Mouse (Mus musculus): ENCODE results near the gene Tgm1.

The Tgm1 gene

DNA sequence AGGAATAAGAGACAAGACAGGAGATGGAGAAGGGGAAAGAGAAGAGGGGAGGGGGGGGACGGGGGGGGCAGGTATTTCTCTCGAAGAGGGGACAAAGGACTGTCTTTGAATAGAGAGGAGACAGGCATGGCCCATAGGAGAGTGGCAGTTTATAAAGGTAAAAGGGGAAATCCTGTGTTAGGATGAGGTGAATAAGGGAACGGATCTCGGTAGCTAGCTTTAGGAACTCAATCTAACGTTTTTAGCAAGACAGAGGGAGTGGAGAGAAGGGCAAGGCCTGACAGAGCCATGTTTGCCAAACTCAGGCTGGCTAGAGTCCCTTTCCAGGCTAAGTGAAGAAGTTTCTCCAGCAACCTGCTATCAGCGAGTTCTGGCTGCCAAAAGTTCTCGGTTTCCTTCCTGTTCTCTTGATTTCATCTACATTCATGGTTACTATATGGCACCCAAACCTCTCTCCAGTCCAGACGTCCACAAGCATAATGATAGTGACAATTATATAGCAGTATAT lies 8.8 kb upstream of the Tgm1 start:
- no peak for DNase-seq

DNA sequence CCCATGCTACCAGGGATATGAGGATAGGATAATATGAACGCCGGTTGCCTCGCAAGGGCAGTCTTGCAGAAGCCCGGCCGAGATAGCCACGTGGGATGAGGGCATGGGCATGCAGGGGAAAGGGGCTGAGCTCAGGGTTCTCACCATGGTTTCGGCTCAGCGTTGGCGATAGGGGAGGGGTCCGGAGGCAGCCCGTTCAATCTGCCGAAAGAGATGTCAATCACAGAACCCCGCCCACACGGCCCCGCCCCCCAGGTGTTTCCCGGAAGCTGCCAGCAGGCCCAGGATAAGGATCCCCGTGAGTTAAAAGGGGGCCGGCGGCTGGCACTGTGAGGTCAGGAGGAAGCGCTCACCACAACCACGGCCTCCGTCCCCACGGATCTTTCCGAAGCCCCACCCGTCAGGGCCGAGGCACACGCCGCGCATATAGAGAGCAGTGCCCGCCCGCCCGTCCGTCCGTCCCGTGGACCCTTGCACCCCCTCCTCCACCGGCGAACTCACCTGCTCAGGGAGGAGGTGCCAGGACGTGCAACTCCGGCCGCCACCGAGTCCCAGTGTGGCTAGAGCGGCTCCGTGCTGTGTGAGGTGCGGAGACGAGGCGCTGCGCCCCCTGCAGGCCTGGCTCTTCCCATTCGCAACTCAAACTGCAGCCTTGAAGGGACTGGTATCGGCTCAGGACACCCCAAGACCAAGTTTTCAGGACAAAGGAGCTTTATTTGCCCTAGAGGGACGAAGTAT lies 8.1 kb upstream of the Tgm1 start, which contains the start of gene Rabggta:
Gene Rabggta (minus strand): TSS at position 564 of the 738 bp plus-strand sequence.
- peak; percentile 94 for DNase-seq

DNA sequence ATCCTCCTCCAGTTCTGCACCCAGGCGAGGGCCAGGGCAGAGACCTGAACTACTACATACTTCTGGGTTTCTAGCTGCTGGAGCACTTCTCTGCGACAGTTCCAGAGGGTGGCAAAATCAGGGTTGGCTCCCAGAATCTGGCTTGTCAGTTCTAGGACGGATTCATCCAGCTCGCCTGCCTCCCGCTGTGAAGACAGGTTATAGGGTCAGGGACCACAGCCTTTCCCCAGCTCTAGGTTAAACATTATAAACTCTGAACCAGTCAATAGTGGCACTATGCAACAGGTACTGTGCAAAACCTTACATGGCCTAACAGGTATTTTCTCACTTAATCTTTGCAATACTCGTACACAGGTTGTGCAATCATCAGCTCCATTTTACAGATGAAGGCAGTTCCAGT lies 7.3 kb upstream of the Tgm1 start:
- peak; percentile 52 for DNase-seq

DNA sequence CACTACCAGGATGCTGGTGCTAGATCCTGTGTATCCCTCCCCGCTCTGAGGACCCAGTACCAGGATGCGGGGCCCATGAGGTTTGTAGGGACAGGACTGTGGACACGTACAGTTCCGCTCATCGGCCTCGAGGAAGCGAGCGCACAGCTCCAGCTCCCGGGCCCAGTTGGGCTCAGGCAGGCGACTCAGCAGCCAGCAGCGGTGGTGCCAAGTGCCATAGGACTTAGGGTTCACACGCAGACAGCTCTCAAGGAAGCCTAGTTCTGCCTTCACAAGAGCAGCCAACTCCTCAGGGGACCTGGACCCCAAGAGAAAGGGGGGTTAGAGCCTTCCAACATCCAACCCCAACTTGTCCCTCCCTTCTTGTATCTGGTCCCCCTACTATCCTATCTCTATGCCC lies 6.9 kb upstream of the Tgm1 start:
- DNase-seq = peak; percentile 40

DNA sequence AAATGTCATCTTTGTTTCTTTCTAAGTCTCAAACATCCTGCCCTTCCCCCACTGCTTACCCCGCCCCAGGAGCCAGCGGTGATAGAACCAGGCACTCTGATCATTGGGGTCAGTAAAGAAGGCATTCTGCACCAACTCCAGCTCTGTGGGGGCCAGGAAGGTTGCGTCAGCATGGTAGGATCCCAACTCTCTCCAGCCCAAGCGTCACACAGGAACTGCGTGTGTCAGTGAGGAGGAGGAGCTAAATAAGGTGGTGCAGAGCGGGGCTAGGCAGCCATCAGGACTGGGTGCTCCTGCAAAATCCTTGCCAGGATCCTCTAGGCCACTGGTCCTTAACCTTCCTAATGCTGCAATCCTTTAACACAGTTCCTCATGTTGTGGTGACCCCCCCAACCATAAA lies 6.0 kb upstream of the Tgm1 start:
- DNase-seq = no peak

DNA sequence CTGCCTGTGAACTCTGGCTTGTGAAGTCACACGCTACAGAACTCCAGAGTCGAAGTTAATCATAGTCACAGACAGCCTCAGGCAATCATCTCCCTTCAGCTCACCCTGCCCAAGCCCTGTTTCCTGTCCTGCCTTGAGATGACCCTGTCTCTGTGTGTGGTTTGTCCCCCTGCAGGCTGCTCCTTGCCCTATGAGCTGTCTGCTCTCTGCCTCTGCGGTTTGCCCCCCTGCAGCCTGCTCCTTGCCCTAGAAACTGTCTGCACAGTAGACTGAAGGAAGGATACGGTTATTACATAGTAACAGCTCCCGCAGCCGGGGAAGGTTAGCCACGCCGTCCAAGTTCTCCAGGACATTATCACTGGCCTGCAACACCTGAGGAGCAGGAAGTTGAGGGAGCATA lies 3.2 kb upstream of the Tgm1 start:
- peak; percentile 58 for DNase-seq

DNA sequence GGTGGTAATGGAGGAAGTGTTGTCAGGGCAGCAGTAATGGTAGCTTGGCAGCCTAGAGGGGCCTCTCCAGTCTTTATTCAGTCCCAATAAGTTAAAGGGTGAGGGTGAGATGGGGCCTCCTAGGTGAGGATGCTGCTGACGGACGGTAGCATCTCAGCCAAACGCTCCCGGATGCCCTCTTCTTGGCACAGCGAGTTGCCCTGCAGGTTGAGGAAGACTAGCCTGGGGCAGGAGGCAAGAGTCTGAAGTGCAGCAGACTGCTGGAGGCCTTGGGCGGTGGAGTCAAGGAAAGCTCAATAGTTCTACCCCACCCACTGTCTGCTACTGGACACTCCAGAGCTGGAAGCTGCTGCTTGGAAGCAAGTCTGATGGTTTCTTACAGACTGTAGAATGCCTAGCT lies 2.5 kb upstream of the Tgm1 start:
- DNase-seq = peak; percentile 35

DNA sequence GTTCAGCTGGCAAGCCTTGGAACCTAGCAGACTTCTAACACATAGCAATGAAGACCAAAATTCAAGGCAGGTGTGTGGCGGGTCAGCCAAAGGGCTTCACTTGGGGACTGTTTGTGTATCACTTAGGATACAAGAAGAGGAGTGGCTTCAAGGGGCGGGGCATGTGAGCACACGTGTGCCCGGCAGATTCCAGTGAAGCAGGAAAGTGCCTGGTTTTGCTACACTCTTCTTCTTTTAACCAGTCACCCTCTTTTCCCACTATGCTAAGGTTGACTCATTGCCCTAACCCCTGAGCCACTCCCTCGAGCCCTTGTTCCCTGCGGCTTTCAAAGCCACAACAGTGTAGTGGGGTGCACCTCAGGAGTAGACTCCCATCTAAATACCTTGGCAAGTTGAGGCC lies 1.2 kb upstream of the Tgm1 start:
- peak; percentile 18 for DNase-seq

DNA sequence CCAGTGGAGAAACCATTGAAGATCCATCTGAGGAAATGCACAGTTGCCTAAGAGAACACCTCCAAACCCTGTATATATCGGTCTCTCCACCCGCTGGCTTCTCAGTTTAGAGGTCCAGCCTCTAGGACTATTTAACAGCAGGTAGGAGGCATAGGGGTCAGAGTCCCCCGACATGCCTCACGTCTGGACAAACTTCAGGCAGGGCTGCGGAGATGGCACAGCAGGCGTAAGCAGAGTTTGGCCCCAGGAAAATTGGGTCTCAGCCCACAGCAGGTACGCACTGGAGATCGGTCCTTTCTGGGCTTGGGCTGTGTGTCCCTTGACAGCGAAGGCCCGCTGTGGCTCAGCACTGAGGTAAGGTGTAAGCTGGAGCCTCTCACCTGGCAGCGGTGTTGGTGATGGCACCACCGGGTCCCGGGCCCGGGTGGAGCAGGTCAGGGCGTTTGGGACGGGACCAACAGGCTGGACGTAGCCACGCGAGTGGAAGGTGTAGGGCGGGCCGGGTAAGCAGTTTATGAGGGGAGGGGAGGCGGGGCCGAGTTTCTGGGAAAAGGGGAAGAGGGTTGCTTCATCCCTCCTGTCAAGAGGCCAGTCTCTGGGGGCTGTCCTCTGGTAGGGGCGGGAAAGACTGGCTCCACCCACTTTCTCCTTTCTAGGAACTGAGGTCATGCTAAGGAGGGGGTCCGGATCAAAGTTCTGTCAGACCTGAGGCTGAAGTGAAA lies 558 bp downstream of the Tgm1 start:
- DNase-seq = peak; percentile 74

DNA sequence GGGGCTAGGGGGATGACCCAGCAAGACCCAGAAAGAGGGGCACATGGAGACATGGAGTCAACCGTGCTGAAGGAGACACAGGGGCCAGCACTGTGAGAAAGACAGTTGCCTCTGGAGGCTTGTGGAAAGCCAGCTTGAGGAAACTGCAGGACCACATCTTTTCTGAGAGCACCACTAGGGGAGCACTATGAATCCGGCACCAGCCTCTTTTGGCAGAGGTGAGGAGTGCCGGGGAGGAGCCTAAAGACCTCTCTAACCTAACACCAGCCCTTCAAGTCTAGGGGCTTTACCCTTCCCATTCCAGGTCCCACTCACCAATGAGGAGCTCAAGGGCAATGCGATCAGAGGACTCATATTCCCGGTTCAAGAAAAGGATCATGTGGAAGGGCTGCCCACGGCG lies 1.9 kb downstream of the Tgm1 start:
- peak; percentile 15 for DNase-seq

DNA sequence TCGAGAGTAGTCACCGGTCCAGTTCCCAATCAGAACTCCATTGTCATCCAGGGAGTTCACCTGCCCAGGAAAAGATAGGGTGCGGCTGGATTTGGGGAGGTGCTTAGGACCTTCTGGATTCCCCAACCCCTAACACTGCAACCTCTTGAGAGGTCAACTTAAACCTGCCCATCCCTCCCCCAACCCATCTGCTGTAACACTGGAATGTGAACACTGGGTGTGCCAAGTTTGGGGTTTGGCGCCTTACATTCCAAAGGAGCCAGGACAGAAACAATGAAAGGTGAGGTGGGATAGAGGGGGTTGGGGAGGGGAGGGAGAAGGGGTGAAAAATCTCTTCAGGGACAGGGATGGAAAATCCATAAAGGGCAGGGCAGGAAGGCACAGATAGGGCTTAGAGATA lies 4.2 kb downstream of the Tgm1 start:
- no peak for DNase-seq

DNA sequence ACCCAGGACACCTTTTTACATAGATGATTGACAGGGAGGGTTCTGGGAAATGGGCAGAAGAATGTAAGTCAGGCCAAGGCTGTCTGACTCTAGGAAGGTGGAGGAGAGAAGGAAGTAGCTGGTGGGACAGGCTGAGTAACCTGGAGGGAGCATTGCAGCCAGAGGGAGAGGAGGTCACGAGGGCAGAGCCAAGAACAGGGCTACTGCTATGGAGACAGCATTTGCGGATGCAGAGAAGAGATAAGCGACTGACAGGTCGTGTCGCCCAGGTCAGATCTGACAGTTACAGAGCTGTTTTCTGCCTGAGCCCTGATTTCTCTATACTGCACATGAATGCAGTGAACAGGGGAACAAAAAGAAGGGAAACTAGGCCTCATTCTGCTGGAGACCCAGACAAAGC lies 6.3 kb downstream of the Tgm1 start:
- DNase-seq = no peak

DNA sequence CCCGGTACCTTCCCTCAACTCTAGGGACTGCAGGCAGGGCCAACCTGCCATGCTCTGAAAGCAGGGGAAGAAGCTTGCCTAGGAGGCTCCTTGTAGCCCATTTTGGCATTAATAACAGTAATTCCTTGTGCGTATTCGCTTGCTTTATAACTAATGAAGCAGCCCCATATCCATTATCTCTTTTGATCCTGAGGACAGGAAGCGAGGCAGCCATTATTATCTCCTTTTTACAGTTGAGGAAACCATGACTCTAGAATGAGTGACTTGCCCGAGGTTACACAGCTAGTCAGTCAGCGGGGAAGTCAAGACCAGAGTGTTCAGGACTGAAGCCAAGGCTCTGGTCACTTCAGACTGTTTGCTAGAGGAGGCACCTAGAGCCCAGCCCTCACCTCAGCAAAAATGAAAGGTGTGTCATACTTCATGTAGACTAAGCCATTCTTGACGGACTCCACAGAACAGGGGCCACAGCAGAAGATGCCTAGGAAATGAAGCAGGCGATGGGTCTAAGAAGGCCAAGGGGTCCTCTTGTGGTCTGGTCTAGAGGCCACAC lies 7.6 kb downstream of the Tgm1 start:
- DNase-seq = no peak

DNA sequence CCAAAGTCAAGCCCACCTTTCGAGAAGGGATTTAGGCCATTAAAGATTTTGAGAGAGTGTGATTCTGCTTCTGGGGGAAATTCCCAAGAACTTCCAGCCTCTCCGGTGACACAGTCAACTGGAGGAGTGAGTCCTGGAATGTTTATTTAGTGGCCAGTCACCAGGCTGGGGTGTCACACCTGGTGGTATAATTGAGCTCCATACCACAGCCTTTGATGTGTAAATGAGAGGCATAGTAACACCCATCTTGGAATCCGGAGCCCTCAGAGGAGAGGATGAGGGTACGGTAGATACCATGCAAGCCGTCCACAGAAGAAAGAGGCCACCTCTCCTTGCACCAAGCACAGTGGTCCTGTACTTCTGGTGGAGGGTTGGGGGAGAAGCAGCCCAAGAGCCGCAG lies 11.0 kb downstream of the Tgm1 start:
- DNase-seq = no peak

DNA sequence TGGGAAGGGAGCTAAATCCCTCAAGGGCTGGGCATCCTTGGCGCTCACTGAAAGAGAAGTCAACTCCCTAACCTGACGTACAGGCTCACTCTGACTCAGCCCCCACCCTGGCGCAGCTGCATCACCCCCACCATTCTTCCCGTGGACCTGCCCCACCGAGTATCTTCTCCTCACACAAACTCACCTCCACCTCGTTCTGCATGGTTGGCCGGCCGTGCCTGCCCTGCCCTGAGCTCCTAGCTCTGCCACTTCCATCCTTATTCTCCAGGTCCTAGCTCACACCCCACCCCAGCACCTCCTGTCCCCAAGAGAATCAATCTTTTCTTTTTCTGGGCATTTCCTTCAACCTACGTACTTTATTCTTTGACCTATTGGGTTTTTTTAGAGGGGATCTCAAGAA lies 12.6 kb downstream of the Tgm1 start:
- DNase-seq = no peak

DNA sequence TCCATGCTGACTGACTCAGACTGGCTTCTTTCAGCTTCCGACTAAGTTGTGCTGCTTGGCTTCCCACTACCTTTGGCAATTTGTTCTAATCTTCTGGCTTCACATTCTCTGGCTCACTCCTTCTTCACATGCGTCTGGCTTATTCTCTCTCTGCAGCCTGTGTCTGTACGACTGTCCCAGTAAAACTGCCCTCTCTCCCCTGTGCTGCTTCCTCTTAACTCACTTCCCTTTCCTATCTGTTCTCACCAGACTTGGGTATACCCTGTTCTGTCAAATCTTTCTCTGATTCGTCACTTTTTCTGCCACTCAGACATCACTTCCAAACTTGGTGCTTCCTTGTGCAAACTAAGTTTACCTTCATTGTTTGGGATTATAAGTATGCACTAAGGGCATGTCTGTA lies 16.5 kb downstream of the Tgm1 start:
- no peak for DNase-seq

DNA sequence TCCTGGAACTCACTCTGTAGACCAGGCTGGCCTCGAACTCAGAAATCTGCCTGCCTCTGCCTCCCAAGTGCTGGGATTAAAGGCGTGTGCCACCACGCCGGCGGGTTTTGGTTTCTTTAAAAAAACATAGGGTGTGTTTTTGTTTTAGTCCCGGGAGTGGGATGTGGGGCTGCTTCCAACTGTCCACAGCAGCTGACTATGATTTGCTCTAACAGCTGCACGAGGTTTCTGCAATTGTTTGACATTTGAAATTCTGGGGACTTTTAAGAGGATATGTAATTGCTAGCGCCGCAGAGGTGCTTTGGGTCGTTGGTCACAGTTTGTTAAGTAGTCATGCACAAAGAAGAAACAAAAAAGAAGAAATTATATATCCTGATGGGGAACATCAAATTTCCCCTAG lies 24.3 kb downstream of the Tgm1 start:
- DNase-seq = no peak

DNA sequence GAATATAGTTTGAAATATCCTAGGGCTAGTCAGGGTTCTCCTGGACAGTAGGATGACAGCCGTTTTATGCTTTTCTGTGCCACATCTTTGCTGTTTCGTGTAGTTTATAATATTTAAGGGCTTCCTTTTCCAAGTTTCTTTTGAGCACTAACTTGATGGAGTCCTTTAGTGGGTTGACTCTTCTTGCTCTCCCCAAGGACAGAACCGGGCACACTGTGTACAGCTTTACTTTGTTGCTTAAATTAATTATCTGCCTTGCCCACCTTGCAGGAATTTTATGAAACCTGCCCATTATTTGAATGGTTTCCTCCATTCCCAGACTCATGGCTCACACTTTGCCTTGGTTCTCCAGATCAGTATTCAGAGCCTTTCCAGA lies 31.6 kb downstream of the Tgm1 start:
- no peak for DNase-seq

DNA sequence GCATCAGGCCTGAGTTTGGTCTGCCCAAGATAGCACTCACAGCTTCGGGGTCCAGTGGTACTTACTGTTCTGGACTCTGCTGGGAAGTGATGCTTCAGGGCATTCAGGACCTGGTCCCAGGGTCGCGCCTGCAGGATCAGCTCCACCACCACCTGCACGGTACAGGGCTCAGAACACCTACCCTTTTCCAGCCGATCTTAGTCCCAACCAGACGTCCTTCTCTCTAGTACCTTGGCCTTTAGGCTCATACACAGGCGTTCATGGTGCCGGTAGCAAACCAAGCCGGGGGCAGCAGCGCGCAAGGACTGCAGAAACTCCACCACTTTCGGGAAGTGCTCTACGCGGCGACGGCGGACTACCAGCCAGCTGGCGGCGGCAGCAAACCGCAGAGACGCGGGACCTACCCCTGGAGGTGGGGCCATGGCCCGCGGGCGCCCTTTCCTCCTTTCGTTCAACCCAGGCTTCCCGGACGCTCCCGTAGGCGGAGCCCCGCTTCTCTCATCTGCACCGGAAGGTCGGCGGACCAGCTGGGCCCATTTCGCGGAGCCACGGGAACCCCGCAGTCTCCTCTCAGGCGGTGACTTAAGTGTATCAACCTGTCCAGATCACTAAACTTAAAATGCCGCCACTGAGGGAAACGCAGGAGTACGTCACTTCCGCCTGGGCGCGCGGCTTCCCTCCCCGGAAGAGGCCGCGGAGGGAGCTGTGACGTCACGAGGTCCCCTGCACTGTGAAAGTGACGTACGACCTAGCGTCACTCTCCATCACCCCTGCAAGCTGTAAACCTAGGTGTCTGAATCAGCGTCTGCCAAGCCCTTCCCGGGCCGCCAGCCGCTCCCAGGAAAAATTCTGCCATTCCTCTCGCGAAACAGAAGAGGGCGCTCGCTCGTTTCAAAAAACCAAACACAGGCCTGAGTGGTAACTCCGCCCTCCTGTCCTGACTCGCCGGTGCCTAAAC lies 32.3 kb downstream of the Tgm1 start, which contains the start of gene Tinf2:
Gene Tinf2 (minus strand): TSS at position 661 of the 958 bp plus-strand sequence.
- peak; percentile 95 for DNase-seq

DNA sequence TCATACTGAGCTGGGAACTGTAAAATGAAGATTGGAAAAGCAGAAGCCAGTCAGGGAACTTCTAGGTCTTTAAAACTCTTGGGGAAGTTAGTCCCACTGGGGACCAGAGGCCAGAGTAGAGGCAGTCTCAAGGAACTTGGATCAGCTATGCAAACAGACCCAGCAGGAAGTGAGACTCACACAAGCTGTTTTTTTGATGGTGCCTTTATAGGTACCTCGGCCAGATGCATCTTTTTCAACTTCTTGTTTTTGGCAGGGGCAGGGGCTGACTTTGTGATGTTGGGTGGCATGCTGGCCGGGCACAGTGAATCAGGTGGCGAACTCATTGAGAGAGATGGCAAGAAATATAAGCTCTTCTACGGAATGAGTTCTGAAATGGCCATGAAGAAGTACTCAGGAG lies 36.1 kb downstream of the Tgm1 start:
- no peak for DNase-seq

DNA sequence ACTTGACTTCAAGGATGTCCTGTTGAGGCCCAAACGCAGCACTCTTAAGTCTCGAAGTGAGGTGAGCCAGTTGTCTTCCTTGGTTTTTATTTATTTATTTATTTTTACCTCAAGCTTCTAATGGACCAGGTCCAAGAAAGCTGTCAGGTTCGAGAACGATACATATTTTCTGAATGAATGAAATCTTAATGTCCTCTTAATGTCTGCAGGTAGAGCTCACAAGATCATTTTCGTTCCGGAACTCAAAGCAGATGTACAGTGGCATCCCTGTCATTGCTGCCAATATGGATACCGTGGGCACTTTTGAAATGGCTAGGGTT lies 41.0 kb downstream of the Tgm1 start:
- no peak for DNase-seq

DNA sequence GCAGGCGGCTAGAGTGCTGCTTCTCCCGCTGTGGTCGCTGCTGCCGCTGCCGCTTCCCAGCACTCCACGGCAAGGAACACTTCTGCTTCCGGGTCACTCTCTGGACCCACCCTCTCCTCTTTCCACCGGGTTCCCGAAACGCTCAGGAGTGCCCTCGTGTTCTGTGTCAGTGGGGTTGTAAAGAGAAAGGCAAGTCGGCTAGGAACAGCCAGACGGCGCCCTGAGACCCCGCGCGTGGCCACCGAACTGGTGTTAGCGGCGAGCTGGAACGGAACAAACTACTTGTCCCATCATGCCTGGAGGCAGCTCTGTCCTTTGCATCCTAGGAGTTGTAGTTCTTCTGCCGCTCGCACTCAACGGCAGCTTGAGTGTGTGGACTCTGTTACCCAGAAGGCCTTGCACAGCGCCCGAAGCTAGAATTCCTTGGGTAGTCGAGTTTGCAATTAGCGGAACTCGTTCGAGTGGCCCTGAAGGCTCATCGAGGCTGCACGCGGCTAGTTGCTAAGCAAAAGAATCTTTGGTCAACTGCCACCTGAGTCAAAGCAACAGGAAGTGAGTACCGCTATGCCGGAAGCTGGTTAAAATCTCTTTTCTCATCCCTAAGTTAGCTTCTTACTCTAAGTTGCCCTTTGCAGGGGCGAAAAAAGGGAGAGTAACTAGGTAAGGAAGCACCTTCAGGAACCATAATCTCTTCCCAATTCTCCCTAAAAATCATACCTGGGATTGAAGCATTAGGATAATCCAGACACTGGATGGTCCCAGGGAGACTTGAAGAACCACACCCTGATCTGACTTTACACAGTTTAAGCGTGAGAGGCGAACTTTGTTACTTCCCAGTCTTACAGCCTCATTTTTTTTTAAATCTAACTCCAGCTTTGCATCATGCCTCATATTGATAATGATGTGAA lies 41.6 kb downstream of the Tgm1 start, which contains the start of the genes Gmpr2 and Nedd8:
Gene Gmpr2 (plus strand): TSS at position 109 of the 908 bp plus-strand sequence.
Gene Nedd8 (minus strand): TSS at position 292 of the 908 bp plus-strand sequence.
- DNase-seq = peak; percentile 95

Data from kidney, adult 18-20 months (tissue).